Mouse (Mus musculus): ENCODE results near the gene Rad51c. TPM values are rescaled to one million over a fixed set of nuclear protein-coding genes. Genes with fewer than 3 reads are reported as not detected.
"Not testable (repeated sequence)": the region's sequence is repeated elsewhere in the genome, so short reads cannot be mapped to it uniquely, and the experiment has no call there.

Rad51c gene
- 1 to 10 TPM; 1.1 to 1.3 TPM for total RNA-seq (2021)

GRCm38 (mm10) chr11:87404876-87405275 is at the start of gene Rad51c, which contains the start of gene Tex14:
Gene Rad51c (minus strand): TSS chr11:87404954.
Gene Tex14 (plus strand): TSS chr11:87405065.
- DNase-seq: no peak
- intact Hi-C loops (cut with DNase I): loop anchor here (2.0 kb wide), 1 partner anchor 16 kb away; no protein-coding TSS in a partner anchor

GRCm38 (mm10) chr11:87454035-87454690 is 49.4 kb upstream of the Rad51c start:
- intact Hi-C loops (cut with DNase I): no loop called here
- no peak for DNase-seq

DNA sequence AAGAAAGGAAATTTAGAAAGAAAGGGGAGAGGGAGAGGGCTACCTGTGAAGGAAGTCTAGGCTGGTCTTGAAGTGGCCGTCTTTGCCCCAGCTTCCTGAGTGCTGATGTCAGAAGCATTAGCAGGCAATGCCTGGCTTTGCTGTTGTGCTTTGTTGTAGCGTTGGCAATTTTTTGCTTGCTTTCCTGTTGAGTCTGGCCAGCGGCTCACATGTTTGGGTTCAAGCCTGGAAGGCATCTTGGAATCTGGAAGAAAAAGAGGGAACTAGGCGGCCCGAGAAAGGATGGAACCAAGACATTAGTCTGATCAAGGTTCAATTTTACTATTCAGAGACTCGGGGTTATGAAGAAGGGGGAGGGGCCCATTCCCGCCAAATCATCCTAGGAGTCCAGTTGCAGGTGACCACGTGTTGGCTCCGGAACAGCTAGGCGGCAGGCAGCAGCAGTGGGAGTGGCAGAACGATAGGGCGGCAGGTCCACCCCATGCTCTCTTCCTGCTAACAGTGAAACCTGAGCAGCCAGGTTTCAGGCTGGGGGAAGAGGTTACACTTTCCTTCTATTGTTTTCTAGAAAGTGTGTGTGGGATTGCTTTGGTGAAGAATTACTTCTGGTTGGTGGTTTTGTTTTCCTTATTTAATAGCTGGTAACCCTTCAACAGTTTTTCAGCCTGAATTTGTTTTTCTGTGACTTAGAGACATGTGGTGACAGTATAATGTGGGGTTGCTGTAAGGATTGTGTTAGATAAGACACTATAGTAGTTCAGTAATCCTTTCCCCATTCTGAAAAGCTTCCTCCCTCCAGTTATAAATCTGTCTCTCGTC is 48.7 kb upstream of the Rad51c start:
- intact Hi-C loops (cut with DNase I): no loop called here
- no peak for DNase-seq

GRCm38 (mm10) chr11:87452779-87453178 is 48.0 kb upstream of the Rad51c start:
- intact Hi-C loops (cut with DNase I): not testable (repeated sequence)

DNA sequence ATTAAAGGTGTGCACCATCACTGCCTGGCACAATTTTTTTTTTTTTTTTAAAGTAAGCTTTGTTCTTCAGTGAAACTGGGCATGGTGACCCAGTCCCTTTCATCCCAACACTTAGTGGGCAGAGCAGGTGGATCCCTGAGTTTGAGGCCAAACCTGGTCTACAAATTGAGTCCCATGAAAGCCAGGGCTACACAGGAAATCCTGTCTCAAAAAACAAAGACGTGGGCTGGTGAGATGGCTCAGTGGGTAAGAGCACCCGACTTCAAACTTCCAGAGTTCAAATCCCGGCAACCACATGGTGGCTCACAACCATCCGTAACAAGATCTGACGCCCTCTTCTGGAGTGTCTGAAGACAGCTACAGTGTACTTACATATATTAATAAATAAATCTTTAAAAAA is 45.1 kb upstream of the Rad51c start:
- not testable (repeated sequence) for DNase-seq
- intact Hi-C loops (cut with DNase I): loop anchor here (1.0 kb wide), 1 partner anchor 11 kb away; no protein-coding TSS in a partner anchor

More at GRCm38 (mm10) chr11:87452779-87453178, 48.0 kb upstream of the Rad51c start:
- DNase-seq: not testable (repeated sequence)

DNA sequence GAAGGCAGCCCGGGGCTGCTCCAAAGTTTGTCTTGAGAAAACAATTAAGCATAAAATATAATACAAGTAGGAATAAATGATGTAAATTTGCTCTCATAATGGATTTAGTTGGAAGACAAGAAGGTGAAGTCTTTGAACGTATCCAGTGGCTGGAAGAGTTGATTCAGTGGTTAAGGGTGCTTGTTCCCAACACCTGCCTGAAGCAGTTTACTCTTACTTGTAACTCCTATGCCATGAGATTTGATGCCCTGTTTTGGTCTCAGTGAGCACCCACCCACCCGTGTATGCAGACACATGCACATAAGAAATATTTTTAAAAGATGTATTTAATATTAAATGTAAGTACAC is 44.4 kb upstream of the Rad51c start:
- intact Hi-C loops (cut with DNase I): no loop called here

DNA sequence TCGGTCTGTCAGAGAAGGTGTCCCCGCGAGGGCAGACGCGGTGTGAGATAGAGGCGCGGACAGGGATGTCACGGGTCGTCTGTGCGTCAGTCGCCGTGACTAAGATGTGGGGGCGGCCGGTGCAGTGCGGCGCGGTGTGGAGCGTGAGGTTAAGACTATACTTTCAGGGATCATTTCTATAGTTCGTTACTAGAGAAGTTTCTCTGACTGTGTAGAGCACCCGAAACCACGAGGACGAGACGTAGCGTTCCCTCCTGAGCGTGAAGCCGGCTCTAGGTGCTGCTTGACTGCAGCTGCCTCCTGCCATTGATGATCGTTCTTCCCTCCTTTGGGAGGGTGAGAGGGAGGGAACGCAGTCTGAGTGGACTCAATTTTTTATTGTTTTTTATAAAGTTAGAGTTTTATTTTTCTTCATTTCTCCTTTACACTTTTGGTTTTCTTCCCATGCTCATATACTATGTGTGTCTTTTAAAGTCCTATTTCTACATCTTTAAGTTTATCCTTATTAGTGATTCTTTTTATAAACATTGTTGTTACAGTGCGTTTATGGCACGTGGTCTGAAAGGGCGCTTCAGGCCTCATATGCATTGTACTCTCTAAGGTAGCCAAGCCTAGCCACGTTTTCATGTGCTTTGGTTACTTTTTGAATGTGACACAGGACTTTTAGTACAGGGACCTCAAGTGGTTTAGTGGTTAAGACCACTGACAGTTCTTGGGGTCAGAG is 43.9 kb upstream of the Rad51c start:
- peak in 1 of 2 experiments; percentile 32 for DNase-seq
- intact Hi-C loops (cut with DNase I): not testable (repeated sequence)

More for the DNA sequence above, 44.4 kb upstream of the Rad51c start:
- DNase-seq: no peak

DNA sequence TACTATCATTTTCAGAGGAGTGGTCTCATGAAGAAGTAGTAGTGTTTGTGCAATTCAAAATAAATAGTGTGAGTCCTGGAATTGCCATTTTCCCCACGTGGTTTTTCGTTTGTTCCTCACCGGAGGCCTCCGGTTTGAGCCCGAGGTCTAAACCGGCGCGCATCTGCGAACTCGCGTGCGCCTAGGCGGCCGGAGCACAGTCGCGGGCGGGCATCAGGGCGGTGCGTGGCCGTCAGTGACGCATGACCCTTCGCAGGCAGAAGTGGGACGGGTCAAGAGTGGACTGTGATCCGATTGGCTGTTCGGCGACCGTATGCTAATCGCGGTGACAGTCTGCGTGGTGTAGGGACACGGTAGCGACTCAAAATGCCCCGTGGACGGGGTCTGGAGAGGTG is 43.3 kb upstream of the Rad51c start:
- DNase-seq: peak; percentile 92 to 93
- intact Hi-C loops (cut with DNase I): not testable (repeated sequence)

DNA sequence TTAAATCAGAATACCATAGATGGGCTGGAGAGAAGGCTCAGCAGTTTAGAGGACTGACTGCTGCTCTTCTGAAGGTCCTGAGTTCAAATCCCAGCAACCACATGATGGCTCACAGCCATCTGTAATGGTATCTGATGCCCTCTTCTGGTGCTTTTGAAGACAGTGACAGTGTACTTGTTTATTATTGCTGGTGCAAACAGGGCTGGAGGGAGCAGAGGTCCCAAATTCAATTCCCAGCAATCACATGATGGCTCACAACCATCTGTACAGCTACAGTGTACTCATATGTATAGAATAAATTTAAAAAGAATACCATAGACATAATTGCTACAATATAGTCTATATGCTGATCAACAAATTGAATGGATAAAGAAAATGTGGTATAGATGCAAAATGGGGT is 42.7 kb upstream of the Rad51c start:
- DNase-seq: no peak
- intact Hi-C loops (cut with DNase I): no loop called here

GRCm38 (mm10) chr11:87446159-87446558 is 41.4 kb upstream of the Rad51c start:
- intact Hi-C loops (cut with DNase I): no loop called here

GRCm38 (mm10) chr11:87445593-87445992 is 40.8 kb upstream of the Rad51c start:
- intact Hi-C loops (cut with DNase I); DNase-seq: not testable (repeated sequence)

More at GRCm38 (mm10) chr11:87446159-87446558, 41.4 kb upstream of the Rad51c start:
- DNase-seq: no peak

GRCm38 (mm10) chr11:87444735-87445428 is 40.1 kb upstream of the Rad51c start:
- no peak for DNase-seq
- intact Hi-C loops (cut with DNase I): loop anchor here (5.0 kb wide), 1 partner anchor 147 kb away; the partner anchor contains the start of gene Mtmr4

- DNase-seq: not testable (repeated sequence)
- intact Hi-C loops (cut with DNase I): loop anchor here (5.0 kb wide), 1 partner anchor 148 kb away; the partner anchor contains the start of gene Mtmr4
These were observed 39.3 kb upstream of the Rad51c start for GRCm38 (mm10) chr11:87444056-87444455.

DNA sequence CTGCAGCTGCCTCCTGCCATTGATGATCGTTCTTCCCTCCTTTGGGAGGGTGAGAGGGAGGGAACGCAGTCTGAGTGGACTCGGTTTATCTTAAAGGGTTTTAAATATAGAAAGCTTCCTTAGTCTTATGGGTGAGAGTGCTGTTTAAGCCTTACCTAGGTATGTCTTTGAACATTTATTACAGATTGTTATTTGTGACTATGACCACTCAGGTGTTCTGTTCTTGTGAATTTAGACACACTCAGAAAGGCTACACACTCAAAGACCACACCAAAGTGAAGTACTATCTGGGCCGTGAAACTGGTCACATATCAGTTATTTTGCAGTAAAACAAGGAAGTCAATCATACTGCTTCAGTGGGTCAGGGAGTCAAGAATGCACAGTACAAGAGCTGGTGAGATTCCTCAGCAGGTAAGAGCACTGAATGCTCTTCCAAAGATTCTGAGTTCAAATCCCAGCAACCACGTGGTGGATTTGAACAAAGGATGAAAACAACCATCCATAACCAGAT is 38.7 kb upstream of the Rad51c start:
- peak in 1 of 2 experiments; percentile 43 for DNase-seq
- intact Hi-C loops (cut with DNase I): loop anchor here (2.0 to 5.0 kb wide), 2 partner anchors 17 to 149 kb away; partner anchors contain the start of gene Mtmr4

GRCm38 (mm10) chr11:87442643-87443372 is 38.1 kb upstream of the Rad51c start:
- peak; percentile 78 to 83 for DNase-seq
- intact Hi-C loops (cut with DNase I): loop anchor here (2.0 to 5.0 kb wide), 2 partner anchors 16 to 149 kb away; partner anchors contain the start of gene Mtmr4

GRCm38 (mm10) chr11:87439796-87440420 is 35.2 kb upstream of the Rad51c start:
- DNase-seq: no peak
- intact Hi-C loops (cut with DNase I): loop anchor here (5.0 kb wide), 1 partner anchor 152 kb away; the partner anchor contains the start of gene Mtmr4

DNA sequence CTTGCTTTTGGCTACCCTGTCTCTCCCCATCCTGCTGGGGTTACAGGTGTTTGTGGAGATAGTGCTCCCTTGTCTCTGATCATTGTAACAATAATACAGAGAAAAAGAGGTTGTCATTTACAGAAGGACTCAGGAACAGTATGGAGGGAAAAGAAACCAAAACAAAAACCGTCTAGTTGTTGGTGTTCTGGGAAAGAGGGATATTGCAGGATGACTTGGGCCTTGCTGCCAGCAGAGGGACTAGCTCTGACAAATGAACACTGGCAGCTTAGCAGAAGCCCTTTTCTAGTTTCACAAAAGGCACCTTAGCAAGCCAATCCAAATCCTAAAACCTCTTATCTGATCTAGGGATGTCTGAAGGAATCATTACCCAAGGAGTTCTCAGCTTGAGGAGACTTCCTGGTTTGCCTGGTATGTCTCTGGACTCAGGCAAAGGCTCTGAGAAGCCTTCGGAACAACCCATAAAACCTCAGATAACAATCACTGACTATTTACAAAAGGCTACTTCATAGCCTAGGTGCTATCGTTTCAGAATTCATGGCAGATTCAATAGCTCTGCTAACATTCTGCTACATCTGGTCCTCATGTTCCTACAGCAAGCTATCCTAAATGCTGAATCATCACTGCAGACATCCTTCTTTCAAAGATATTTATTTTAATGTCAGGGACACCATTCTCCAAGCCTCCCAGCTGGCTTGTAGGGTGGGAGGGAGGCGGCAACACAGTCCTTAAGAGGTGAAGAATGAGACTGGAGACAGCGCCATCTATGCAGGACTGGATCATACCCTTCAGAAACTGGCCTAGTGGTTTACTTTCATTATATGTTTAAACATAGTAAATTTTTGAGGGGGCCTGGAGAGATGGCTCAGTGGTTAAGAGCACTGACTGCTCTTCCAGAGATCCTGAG is 31.8 kb upstream of the Rad51c start:
- no peak for DNase-seq
- intact Hi-C loops (cut with DNase I): no loop called here
